Mouse (Mus musculus) liver, adult 2 months (tissue): Measurements from ENCODE around the gene Atp8a2. TPM values are rescaled to one million over a fixed set of nuclear protein-coding genes. Genes with fewer than 3 reads are reported as not detected.

Source experiments
- DNase-seq: peaks from one replicate; pipeline ENCODE4 v3.0.0-alpha.2; 2011; ENCODE audit warnings: low read depth, low spot score; ENCODE audit errors: extremely low read depth
- H3K27ac ChIP-seq: fragments of 200-500 bp; replicated peaks from 2 replicates; pipeline ENCODE4 v1.5.1; 2012; ENCODE audit warnings: low read depth, mild to moderate bottlenecking, control low read depth, inconsistent platforms, low read length; ENCODE audit not compliant: insufficient read depth
- H3K27me3 ChIP-seq: fragments of 200-500 bp; 2 replicates; pipeline ENCODE4 v1.6.1; 2012; ENCODE audit warnings: mild to moderate bottlenecking, moderate library complexity, low read length, inconsistent platforms; ENCODE audit not compliant: control insufficient read depth, insufficient read depth
- H3K36me3 ChIP-seq: fragments of 200-500 bp; 2 replicates; pipeline ENCODE4 v1.6.1; 2012; ENCODE audit warnings: low read length, inconsistent platforms; ENCODE audit not compliant: control insufficient read depth, insufficient read depth
- H3K4me1 ChIP-seq: fragments of 200-500 bp; 2 replicates; pipeline ENCODE4 v1.6.1; 2011; ENCODE audit warnings: low read length; ENCODE audit not compliant: control insufficient read depth, insufficient read depth
- H3K4me3 ChIP-seq: fragments of 200-500 bp; 2 replicates; pipeline ENCODE4 v1.5.1; 2011; ENCODE audit warnings: low read depth, mild to moderate bottlenecking, control low read depth, low read length, moderate library complexity; ENCODE audit not compliant: insufficient read depth
- H3K79me2 ChIP-seq: fragments of 200-500 bp; 2 replicates; pipeline ENCODE4 v1.6.1; 2012; ENCODE audit warnings: inconsistent platforms, mild to moderate bottlenecking, low read length, moderate library complexity; ENCODE audit not compliant: control insufficient read depth, insufficient read depth
- H3K9ac ChIP-seq: fragments of 200-500 bp; 2 replicates; pipeline ENCODE4 v1.6.1; 2012; ENCODE audit warnings: low read depth, mild to moderate bottlenecking, control low read depth, inconsistent platforms, low read length
- CTCF ChIP-seq: fragments of 200-500 bp; IDR thresholded peaks from 2 replicates; pipeline ENCODE4 v1.5.1; 2011; ENCODE audit warnings: low read depth, low read length, control low read depth
- POLR2A ChIP-seq: fragments of 200-500 bp; IDR thresholded peaks from 2 replicates; pipeline ENCODE4 v1.6.1; 2011; ENCODE audit warnings: low read length, control low read depth; ENCODE audit not compliant: insufficient read depth; ENCODE audit errors: extremely low read depth
- WGBS: fragments of 180-500 bp; shearing (Covaris S2); methylation state at CpG from one replicate; pipeline ENCODE4 v1.1.7; 2018; 5-methylcytosine and 5-hydroxymethylcytosine counted together
- polyA plus RNA-seq: library from polyadenylated mRNA; depleted of rRNA; stranded (reverse); fragments of >200 nt; gene quantifications from 2 replicates; pipeline ENCODE4 v1.2.3, GENCODE M21; 2012
- total RNA-seq: library from RNA; depleted of rRNA; stranded (reverse); fragments of >200 nt; gene quantifications from 2 replicates; pipeline ENCODE4 v1.2.3, GENCODE M21; 2014

Gene Atp8a2
- total and polyA plus RNA-seq, 2 experiments: 0.02 to 0.18 TPM

GRCm38 (mm10) chr14:59891491-59891890, 305.5 kb downstream of the Atp8a2 start:
- no peak overlapping the region for H3K4me3 ChIP-seq
- H3K27me3 ChIP-seq: no peaks in the 10 kb centered on the region
- no peaks in the 10 kb centered on the region for H3K36me3 ChIP-seq
- H3K27ac ChIP-seq: no peak overlapping the region
- H3K4me1 ChIP-seq: no peaks in the 10 kb centered on the region
- WGBS: 87% methylated on average over 5 of the region's 5 CpGs
- no peaks in the 10 kb centered on the region for H3K79me2 ChIP-seq
- H3K9ac ChIP-seq: no peak overlapping the region
- TF ChIP-seq CTCF (no peak), POLR2A (no peak)
- no peak for DNase-seq

GRCm38 (mm10) chr14:59890818-59891217, 306.2 kb downstream of the Atp8a2 start:
- no peak for TF ChIP-seq CTCF
- TF ChIP-seq POLR2A: no peak
- Histone ChIP-seq H3K4me1 (no peaks in the 10 kb centered on the region), H3K79me2 (no peaks in the 10 kb centered on the region), H3K36me3 (no peaks in the 10 kb centered on the region), H3K27ac (no peak overlapping the region), H3K4me3 (no peak overlapping the region), H3K27me3 (no peaks in the 10 kb centered on the region), H3K9ac (no peak overlapping the region)
- WGBS: 85% methylated on average over 5 of the region's 5 CpGs
- DNase-seq: no peak

GRCm38 (mm10) chr14:59890107-59890506, 306.9 kb downstream of the Atp8a2 start:
- no peaks in the 10 kb centered on the region for H3K27me3 ChIP-seq
- H3K36me3 ChIP-seq: no peaks in the 10 kb centered on the region
- no peak for DNase-seq
- H3K9ac ChIP-seq: no peak overlapping the region
- no peaks in the 10 kb centered on the region for H3K79me2 ChIP-seq
- no peak overlapping the region for H3K4me3 ChIP-seq
- no peak overlapping the region for H3K27ac ChIP-seq
- no peaks in the 10 kb centered on the region for H3K4me1 ChIP-seq
- WGBS: 84% methylated on average over 7 of the region's 7 CpGs
- no peak for TF ChIP-seq CTCF
- TF ChIP-seq POLR2A: no peak

GRCm38 (mm10) chr14:59888446-59888845, 308.5 kb downstream of the Atp8a2 start:
- H3K79me2 ChIP-seq: no peaks in the 10 kb centered on the region
- H3K4me1 ChIP-seq: no peaks in the 10 kb centered on the region
- H3K27me3 ChIP-seq: no peaks in the 10 kb centered on the region
- WGBS: 90% methylated on average over 1 of the region's 1 CpGs
- H3K9ac ChIP-seq: no peak overlapping the region
- no peak overlapping the region for H3K4me3 ChIP-seq
- no peak overlapping the region for H3K27ac ChIP-seq
- no peaks in the 10 kb centered on the region for H3K36me3 ChIP-seq
- no peak for DNase-seq
- TF ChIP-seq CTCF (no peak), POLR2A (no peak)

- Histone ChIP-seq H3K4me3 (no peak overlapping the region), H3K4me1 (no peaks in the 10 kb centered on the region), H3K27ac (no peak overlapping the region), H3K36me3 (no peaks in the 10 kb centered on the region), H3K9ac (no peak overlapping the region), H3K27me3 (no peaks in the 10 kb centered on the region), H3K79me2 (no peaks in the 10 kb centered on the region)
- TF ChIP-seq CTCF: no peak
- no peak for TF ChIP-seq POLR2A
- no peak for DNase-seq
- WGBS: 94% methylated on average over 6 of the region's 6 CpGs
Observed at GRCm38 (mm10) chr14:59888046-59888445, 308.9 kb downstream of the Atp8a2 start.

- Histone ChIP-seq H3K9ac (no peak overlapping the region), H3K4me1 (no peaks in the 10 kb centered on the region), H3K4me3 (no peak overlapping the region), H3K36me3 (no peaks in the 10 kb centered on the region), H3K79me2 (no peaks in the 10 kb centered on the region), H3K27ac (no peak overlapping the region), H3K27me3 (no peaks in the 10 kb centered on the region)
- DNase-seq: no peak
- WGBS: 59% methylated on average over 15 of the region's 15 CpGs
- TF ChIP-seq POLR2A (no peak), CTCF (no peak)
Observed at GRCm38 (mm10) chr14:59887061-59887861, 309.7 kb downstream of the Atp8a2 start.
